Mouse (Mus musculus): ENCODE measurements around the gene Sectm1a.
"Not testable (repeated sequence)": the region's sequence is repeated elsewhere in the genome, so short reads cannot be mapped to it uniquely, and the experiment has no call there.

DNA sequence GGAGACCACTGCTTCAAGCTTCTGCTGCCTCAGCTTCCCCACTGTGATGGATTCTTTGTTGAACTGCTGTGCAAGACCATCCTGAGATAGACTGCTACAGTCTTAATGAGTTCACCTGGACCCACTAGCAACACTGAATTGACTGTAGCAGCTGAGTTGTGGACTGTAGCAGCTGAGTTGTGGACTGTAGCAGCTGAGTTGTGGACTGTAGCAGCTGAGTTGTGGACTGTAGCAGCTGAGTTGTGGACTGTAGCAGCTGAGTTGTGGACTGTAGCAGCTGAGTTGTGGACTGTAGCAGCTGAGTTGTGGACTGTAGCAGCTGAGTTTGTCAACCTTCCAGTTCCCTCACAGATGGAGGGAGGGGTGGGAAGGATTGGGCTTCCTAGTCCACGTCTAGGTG lies 38.0 kb downstream of the Sectm1a start:
- not testable (repeated sequence) for TF ChIP-seq CTCF (IDR thresholded peaks at IDR 0.05; ENCODE audit: borderline replicate concordance, insufficient read depth, low read depth, low read length); POLR2A (IDR thresholded peaks at IDR 0.05; ENCODE audit: borderline replicate concordance, insufficient read depth, low read length)
